Mouse (Mus musculus) ES-Bruce4 (cell line): ENCODE measurements around the gene Rxra.

Experiments
- EP300 ChIP-seq: IDR thresholded peaks from 2 replicates; pipeline ENCODE4 v1.6.1; 2011; ENCODE audit warnings: low read depth, low read length; ENCODE audit not compliant: insufficient read depth
- POLR2A ChIP-seq: IDR thresholded peaks from one replicate; pipeline ENCODE4 v1.8.1; 2011; ENCODE audit warnings: low read length; ENCODE audit not compliant: insufficient read depth

GRCm38 (mm10) chr2:27751803-27752202 is 75.6 kb downstream of the Rxra start:
- no peak for TF ChIP-seq POLR2A
- TF ChIP-seq EP300, result no peak
